Mouse (Mus musculus): ENCODE data around the gene St6galnac4.

GRCm38 (mm10) chr2:32581450-32582095, 5.3 kb upstream of the St6galnac4 start:
- TF ChIP-seq GATA1 (IDR thresholded peaks at IDR 0.05; ENCODE audit: borderline replicate concordance, low read length), result no peak
- TF ChIP-seq FLI1 (IDR thresholded peaks at IDR 0.05; ENCODE audit: low read length), result no peak

Data from megakaryocyte, embryonic 14.5 days (primary cell).